Mouse (Mus musculus): Measurements from ENCODE around the gene Batf.
"Not testable (repeated sequence)": the region's sequence is repeated elsewhere in the genome, so short reads cannot be mapped to it uniquely, and the experiment has no call there.

Gene Batf

GRCm38 (mm10) chr12:85684411-85685275 lies 1.8 kb upstream of the Batf start:
- DNase-seq (ENCODE audit: extremely low spot score): no peak

- no peak for DNase-seq (ENCODE audit: extremely low spot score)
Observed at GRCm38 (mm10) chr12:85687217-85687533, 706 bp downstream of the Batf start.

- DNase-seq (ENCODE audit: extremely low spot score): no peak
Observed at GRCm38 (mm10) chr12:85687846-85688245, 1.4 kb downstream of the Batf start.

GRCm38 (mm10) chr12:85695787-85696186 lies 9.3 kb downstream of the Batf start:
- no peak for DNase-seq (ENCODE audit: extremely low spot score)

- no peak for DNase-seq (ENCODE audit: extremely low spot score)
Observed at GRCm38 (mm10) chr12:85696436-85696835, 10.0 kb downstream of the Batf start.

- not testable (repeated sequence) for DNase-seq (ENCODE audit: extremely low spot score)
Observed at GRCm38 (mm10) chr12:85698179-85698578, 11.7 kb downstream of the Batf start.

GRCm38 (mm10) chr12:85700191-85700841 lies 13.8 kb downstream of the Batf start:
- DNase-seq (ENCODE audit: extremely low spot score): no peak

- no peak for DNase-seq (ENCODE audit: extremely low spot score)
Observed at GRCm38 (mm10) chr12:85700842-85701223, 14.4 kb downstream of the Batf start.

GRCm38 (mm10) chr12:85702166-85703055 lies 15.9 kb downstream of the Batf start:
- DNase-seq (ENCODE audit: extremely low spot score): no peak

- no peak for DNase-seq (ENCODE audit: extremely low spot score)
Observed at GRCm38 (mm10) chr12:85703507-85703906, 17.0 kb downstream of the Batf start.

- no peak for DNase-seq (ENCODE audit: extremely low spot score)
Observed at GRCm38 (mm10) chr12:85704566-85704965, 18.1 kb downstream of the Batf start.

GRCm38 (mm10) chr12:85705002-85705830 lies 18.7 kb downstream of the Batf start:
- peak; percentile 79 for DNase-seq (ENCODE audit: extremely low spot score)

- DNase-seq (ENCODE audit: extremely low spot score): no peak
Observed at GRCm38 (mm10) chr12:85705831-85706530, 19.5 kb downstream of the Batf start.

- DNase-seq (ENCODE audit: extremely low spot score): no peak
Observed at GRCm38 (mm10) chr12:85706906-85707305, 20.4 kb downstream of the Batf start.

- DNase-seq (ENCODE audit: extremely low spot score): no peak
Observed at GRCm38 (mm10) chr12:85707391-85707790, 20.9 kb downstream of the Batf start.

- no peak for DNase-seq (ENCODE audit: extremely low spot score)
Observed at GRCm38 (mm10) chr12:85708556-85708955, 22.1 kb downstream of the Batf start.

GRCm38 (mm10) chr12:85710695-85711094 lies 24.2 kb downstream of the Batf start:
- DNase-seq (ENCODE audit: extremely low spot score): no peak

- no peak for DNase-seq (ENCODE audit: extremely low spot score)
Observed at GRCm38 (mm10) chr12:85712587-85712986, 26.1 kb downstream of the Batf start.

- DNase-seq (ENCODE audit: extremely low spot score): no peak
Observed at GRCm38 (mm10) chr12:85714126-85714525, 27.7 kb downstream of the Batf start.

- DNase-seq (ENCODE audit: extremely low spot score): no peak
Observed at GRCm38 (mm10) chr12:85725306-85725705, 38.8 kb downstream of the Batf start.

Measured in embryo, embryonic 9.5 days (tissue).